Mouse (Mus musculus) cerebellum, postnatal 14 days (tissue): Measurements from ENCODE around the gene Casz1.
A peak's percentile ranks its signal among the peaks of the same experiment; 100 is the strongest.

ENCODE experiments used
- DNase-seq, 2 experiments: peaks; one replicate each; pipeline ENCODE4 v3.0.0; 2021; ENCODE audit warnings: mixed read lengths in 2 of 2

Gene Casz1

DNA sequence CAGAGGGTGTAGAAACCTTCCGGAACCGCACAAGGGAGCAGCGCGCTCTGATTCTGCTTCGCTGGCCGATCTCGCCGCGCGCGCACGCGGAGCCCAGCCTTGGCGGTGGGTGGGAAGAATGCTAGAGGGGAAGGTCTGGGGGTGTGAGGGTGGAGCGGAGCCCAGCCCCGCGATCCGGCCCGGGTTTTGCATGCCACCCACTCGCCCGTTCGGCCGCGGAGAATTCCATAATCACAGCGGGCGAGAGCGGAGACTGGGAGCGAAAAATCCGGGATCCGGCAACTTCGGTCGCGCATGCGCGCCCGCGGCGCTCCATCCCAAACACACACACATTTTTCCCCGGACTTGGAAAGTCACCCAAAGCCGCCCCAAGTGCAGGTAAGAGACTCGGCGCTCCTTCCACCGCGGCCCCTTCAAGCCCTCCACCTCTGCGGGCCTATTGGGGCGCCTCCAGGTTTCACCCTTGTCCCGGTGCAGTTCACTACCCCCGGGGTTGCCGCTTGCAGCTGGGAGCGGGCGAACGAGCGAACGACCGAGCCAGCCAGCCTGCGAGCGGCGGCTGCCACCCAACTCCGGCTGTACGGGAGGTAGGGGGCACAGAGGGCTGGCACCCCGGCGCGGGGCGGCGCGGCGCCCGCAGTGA, at the start of gene Casz1:
Gene Casz1, plus strand, starts transcription at position 293 of the 643 bp plus-strand sequence.
- peak; percentile 90 to 93 for DNase-seq

DNA sequence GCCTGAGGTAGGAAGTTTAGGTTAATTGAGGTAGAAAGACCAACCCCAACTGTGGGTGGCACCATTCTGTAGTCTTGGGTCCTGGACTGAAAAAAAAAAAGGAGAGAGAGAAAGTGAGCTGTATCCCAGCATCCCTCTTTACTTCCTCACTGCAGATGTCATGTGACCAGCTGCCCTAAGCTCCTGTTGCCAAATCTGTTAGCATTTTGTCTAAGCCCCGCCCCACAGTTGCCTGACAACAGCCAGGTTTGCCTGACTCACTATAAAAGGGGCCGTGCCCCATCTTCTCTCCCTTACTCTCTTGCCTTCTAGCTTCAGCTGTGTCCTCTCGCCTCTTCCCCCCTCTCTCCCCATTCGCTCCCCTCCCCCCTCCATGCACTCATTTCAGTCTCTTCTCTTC, 45.4 kb upstream of the Casz1 start:
- no peak for DNase-seq

DNA sequence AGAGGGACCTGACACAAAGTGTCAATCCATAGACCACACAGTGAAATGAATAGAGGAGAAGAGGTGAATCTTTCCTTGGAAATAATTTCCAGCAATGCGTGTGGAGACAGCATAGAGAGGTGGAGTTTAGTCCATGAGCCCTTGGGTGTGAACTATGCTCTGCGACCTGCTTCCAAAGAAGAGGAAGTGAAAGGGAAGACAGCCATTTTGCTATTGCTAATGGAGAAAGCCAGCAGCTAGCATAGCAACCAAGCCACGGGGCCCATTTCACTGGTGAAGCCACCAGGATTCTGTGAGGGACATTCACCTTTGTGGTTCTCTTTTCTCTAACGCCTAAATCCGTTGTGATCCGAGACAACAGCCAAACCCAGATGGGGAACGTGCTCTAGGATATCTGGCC, 44.1 kb upstream of the Casz1 start:
- no peak for DNase-seq

DNA sequence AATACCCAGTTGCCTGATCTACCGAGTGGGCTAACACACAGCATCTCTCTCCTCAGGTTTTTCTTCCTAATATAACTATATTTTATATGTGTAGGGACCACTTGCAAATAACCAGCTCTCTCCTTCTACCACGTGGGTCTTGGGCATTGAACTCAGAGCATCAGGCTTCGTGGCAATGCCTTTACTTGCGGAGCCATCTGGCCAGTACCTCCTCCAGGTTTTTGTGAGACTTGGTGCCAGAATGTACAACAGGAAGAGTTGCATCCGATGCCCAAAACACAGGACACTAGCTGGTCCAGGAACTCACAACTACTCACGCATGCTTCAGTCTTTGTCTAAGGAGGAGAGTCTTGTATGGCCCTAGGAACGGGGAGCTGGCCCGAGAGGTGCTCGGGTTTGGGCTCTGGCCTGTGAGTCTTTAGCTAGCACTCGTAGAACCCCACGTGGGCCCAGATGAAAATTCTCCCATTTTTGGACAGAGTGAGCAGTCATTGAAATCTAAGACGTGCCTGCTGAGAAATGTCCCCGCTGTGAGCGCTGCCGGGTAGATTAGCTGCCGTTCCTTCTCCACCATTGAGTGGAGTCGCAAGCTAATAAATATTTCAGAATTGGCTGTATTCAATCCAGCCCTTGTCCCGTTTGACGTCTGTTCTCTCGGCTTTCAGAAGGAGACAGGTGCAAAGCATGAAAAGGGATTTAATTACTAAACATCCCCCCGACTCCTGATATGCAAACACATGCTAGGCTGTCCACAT, 38.0 kb upstream of the Casz1 start:
- DNase-seq, result peak; percentile 52 to 63

DNA sequence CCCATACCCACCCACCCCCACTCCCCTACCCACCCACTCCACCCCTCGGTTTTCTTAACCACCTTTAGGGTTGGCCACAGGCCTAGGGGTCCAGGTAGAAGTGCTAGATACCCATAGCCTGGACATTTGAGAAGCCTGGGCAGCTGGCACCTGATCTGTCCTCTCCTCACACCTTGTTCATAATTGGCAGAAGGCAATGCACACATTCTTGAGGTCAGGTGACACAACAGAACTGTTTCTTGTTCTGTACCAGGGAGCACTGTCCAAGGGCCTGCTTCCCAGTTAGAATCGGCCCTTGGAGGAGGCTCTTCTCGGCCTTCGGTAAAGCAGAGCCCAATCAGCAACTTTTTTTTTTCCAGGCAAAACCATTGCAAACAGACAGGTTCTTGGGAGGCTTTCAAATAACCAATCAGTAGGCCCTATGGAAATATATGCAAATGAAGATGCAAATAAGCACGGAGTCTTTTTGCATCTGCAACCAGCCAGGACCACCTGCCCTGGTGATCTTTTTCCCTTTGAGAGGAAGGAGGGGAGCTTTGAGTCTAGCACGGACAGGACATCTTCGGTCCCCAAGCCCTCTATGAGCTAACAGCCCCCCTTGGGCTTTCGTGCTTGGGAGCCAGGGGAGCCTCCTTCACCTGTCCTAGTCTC, 36.4 kb upstream of the Casz1 start:
- DNase-seq, result no peak

DNA sequence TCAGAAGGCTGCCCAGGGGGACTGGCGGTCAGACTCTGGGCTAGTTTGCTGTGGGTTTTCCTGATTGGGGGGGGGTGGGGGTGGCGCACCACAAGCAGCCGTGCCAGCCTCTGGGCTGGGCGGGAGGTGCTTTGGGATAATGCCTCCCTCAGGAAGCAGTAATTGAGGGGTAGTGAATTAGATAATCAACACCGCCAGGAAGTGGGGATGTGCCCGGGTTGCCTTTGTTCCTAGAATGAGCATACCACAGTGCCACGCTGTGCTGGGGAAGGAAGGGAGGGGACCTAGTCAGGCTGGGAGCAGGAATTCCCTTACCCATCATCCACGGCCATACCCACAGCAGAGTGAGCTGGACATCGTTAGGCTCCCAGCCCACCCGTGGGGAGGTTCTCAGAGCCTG, 35.6 kb upstream of the Casz1 start:
- no peak for DNase-seq

DNA sequence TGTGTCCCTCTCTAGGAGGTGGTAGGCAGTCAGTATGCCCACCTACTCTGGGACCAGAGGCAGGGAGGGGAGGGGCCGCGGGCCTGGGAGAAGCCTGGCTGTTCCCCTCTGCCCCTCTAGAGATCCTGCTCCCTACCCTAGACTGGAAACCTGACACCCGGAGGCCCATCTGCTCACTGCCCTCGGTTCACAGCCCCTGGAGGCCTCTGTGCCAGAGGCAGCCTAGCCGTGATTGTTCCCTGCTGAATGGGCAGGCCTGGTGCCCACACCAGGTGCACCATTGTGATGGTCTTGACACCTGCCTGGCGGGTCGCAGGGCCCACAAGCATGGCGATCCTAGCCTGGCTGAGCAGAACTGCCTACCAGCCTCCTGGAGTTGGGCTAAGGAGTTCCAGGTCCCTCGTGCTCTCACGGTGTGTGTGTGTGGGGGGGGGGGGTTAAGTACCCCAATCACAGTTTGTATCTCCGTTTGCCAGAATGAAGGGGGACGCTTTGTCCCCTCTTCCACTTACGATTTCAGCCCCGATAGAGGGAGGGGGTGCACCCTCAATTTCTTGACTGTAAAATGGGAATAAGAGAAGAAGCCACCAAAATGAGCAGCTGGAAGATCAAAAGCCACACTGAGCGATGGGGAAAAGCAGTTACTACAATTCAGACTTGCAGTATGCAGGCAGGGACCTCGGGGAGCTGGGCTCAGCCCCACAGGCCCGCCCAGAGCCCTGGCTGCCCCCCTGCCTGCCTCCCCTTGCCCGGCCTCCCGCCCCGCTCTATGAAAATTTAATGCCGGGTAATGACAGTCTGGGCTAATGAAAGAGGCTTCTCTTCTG, 33.4 kb upstream of the Casz1 start:
- no peak for DNase-seq

DNA sequence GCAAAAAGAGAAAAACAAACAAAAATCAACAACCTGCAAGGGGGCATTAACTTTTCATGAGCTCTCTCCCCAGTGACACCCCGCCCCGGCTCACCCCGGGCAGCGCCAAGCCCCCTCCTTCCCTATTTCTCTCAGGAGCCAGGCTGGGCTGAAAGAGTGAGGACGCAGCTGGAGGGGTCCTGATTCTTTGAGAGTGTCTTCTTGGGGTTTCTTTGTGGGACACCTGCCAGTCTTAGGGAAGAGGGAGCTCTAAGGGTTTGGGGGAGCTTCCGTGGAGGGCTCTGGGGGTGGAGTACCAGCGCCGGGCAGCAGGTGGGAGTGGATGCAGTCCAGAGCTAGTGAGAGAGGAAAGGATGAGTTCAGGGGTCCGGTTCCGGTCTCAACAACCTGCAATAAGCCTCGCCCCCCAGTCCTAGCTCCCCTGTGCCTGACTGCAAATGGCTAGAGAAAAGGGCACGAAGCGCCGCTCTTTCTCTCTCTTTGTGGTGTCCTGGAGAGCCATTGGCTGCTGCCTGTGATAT, 32.8 kb upstream of the Casz1 start:
- no peak for DNase-seq

DNA sequence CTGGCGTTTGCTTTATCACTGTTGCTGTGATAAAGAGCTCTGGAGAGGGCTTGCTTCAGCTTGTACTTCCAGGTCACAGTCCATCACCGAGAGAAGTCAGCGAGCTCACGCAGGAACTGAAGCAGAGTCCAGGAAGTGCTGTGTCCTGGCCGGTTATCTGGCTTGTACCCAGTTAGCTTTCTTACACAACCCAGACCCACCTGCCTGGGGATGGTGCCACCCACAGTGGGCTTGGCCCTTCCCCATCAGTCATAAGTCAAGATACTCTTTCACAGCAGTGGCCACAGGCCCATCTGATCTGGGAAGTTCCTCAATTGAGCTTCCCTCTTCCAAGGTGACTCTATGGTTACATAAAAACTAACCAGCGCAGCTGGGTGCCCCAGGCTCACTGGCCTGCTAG, 31.6 kb upstream of the Casz1 start:
- no peak for DNase-seq

DNA sequence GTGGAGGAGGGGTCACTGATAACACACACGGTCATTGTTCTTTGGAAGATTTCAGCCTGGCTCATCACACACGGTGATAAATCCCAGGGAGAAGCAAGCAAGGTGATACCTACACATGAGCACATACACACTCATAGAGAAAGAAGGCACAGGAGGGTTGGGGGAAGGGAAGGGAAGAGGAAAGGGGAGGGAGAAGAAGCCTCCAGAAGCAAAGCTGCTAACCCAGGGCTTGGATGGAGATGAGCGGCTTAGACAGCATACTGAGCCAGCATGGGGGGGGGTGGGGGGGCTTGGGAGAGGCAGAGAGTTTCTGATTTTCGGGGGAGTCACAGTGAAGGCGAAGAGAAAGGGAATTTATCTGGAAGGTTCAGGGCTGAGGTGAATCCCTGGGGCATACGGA, 30.2 kb upstream of the Casz1 start:
- no peak for DNase-seq

DNA sequence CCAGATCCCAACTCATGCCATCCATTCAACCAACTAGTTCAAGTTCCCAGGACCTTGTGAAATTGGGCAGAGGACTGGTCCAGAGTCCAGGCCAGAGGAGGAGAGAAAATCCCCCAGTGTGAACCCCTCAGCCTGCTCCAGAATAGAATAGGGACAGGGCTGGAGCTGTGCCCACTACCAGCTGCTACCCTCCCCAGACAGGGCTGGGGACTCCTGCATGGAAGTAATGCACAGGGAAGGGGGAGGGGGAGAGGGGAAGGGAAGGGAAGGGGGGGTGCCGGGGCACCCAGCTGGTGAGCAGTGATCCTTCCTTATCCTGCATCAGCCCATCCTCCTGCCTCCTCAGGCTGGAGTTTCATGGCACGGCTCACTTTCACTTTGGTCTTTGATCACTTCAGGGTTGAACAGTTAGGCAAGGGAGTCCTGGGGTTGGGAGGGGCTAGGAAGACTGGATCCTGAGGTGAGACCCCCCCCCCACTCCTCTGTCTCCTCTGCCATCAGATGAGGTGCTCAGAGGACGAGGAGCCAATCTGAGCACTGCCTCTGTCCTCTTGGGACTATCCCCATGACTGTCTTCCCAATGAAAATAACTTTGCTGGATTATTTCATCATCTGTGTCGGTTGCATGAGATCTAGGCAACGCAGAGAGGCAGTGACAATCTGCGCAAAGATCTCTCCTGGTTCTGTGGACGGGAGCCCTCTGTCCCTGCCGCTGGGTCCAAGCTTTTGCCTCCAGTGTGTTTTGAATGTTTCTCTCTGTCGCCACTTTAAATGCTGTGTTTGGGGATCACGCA, 28.6 kb upstream of the Casz1 start:
- no peak for DNase-seq

DNA sequence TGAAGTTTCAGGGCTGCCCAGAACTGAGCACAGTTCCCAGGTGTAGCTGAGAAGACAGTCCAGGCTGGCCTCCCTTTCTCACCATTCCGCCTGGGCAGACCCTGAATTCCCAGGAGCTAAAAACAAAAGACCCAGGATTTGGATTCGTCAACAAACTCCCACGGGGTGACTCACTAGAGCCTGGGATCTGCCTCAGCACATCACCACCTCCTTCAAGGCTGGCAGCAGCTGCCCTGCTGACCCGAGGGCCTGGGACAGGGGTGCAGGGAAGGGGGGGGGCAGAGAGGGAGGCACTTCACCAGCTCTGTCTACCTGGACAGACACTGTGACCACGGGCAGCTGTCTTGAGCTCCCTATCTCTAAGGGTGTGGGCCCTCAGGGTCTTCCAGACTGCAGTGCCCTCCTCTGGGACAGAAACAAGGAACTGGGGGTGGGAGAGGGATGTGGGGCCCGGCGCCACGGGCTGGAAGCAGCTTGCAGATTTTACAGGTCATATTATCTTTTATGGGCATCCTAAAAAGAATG, 24.1 kb upstream of the Casz1 start:
- DNase-seq, result no peak

DNA sequence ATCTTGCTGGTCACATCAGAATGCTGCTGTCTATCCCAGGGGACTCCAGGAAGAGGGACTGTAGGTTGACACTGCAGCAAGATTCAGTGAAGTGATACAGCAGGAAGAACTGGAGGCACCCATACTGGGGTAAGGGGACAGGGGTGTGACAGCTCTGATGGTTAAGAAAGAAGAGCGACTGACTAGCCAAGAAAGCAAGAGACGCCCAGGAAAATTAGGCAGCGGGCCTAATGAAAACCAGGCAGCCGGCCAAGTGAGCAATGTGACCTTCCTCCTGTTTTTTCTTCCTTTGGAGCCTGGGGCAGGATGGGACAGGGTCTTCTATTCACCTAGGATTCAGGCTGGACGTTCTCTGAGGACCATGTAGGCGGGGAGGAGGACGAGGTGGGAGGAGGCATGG, 22.7 kb upstream of the Casz1 start:
- DNase-seq, result peak; percentile 62 to 79

DNA sequence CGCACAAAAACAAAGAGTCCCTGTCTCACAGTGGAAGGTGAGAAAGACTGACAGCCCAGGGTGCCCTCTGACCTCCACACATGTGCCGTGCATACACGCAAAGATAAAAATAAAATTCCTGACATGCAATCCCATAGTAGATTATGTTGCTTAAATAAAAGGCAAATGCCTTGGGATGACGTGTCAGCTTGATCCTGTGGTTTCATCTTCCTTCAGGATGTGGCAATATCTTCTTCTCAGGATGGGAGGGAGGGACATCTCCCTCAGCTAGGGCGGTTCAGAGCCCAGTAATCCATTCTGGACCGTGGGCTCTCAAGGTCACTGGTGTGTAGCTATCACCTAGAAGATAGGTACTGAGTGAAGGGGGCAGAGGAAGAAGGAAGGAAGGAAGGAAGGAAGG, 21.3 kb upstream of the Casz1 start:
- DNase-seq, result no peak

DNA sequence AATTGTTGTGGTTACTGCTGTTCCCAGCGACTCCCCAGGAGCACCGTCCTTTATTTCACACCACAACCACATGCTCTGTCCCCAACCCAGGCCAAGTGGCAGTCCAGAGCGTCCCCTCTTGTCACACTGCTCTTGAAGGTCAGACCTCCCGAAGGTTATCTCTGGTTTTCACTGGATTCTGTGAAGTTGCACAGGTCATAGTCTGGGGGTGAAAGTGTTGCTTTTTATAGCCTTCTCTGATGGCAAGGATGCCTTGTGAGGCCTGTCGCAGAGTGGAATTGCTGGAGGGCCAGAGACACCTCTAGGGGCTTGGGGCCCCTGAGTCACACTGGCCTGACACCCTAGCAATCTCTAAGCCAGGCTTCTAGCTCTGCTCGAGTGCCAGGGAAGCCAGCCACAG, 20.5 kb upstream of the Casz1 start:
- no peak for DNase-seq

DNA sequence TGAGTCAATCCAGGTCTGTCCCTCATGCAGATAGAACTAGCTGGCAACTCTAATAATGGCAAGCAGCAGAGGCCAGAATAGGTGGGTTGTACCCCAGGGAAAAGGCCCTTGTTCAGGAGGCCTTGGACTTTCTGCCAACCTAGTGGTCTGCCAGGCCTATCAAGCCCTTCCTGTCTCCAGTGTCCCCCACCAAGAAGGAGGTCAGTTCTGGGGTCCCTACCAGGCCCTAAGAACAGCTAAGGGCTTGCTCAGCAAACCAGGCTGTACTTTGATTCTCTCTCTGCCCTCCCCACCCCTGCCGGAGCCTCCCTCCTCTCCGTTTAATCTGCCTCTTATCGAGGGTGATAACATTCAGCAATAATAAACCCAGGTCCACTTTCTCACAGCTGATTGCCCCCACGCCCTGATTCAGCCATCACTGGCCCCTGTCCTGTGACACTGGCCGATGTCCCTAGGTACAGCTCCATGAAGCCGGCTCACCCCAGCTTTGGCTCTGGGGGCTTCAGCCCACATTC, 19.1 kb upstream of the Casz1 start:
- DNase-seq, result no peak

DNA sequence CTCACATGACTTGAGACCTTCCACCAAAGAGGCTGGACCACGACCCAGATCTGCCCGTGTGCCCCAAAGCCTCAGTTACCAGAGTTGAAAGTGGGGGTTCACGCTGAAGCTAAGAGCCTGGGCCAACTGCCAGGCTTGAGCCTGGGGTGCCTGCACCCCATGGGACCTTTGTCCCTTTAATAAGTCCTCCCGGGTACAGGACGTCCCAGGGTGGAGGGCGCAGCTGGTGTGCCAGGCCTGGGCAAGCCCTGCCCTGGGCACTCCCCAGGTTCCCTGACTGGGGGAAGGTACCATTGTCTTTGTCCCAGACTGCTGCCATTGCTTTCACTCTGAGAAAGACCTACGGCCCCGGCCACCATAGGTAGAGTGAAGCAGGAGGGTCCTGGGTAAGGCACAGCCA, 18.2 kb upstream of the Casz1 start:
- no peak for DNase-seq

DNA sequence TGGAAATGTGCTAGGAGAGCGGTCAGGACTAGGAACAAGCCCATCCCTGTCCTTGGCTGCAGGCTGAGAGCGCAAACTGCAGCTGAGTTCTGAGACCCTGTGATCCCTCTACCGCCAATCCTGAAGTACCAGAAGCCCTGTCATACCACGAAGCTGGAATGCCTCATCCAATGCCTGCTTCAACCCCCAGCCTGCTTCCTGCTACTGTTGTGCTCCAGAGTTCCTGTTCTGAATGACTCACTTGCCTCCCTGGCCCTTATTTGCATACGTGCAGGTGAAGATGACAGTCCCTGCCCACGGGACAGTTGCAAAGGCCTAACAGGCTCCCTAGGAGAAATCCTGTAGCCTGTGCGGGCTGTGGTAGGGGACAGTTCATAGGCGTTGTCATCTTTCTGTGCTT, 13.3 kb upstream of the Casz1 start:
- no peak for DNase-seq

DNA sequence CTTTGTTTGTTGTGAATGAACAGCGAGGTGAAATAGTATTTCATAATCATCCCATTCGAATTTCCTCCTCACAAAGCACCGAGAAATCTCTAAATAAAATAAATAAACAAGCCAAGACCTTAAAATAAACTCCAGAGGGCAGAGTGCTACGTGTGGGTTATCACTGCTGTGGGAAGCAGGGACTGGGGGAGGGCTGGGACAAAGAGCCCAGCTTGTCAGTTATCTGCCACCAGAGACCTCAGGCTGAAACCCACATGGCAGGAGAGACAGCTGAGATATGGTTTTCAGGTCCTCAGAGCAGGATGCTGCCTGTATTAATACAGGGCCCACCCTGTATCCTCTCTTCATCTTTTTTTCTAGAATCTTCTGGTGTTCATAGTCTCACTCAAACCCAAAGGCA, 9.2 kb upstream of the Casz1 start:
- no peak for DNase-seq

DNA sequence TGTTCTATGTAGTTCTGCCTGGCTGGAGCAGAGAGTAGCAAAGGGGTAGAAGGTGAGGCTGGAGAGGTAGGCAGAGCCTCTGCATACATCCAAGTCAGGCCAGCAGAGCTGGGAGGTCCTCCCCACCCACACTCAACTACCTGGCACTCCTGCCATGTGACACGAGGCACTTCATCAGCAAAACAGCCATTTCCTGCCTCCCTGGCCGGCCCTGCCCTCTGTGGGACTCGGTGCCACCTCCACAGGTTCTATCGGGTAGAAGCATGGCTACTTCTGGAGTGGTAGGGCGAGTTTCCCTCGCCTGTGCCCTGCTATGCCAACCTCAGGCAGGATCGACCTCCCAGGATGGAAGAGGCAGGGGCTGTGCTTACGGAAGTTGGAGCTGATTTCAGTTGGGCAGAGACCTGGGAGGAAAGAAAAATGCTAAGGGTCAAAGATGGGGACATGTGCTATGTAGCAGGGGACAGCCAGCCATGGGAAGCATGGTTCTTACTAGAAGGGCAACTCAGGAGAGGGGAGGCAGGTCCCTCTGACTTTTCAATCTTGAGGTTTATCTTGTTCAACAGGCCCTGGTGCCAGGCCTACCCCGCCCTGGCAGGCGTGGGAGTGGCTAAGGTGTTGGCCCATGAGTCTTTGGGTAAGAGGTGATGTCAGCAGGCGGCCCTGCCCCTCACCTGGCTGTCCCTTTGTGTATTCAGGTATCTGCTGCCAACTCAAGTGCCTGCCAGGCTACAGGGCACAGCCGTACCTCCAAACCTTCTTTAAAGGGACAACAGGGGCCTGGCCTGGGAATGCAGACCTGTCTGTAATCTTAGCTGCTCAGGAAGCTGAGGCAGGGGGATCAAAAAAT, 6.5 kb upstream of the Casz1 start:
- DNase-seq, result no peak

DNA sequence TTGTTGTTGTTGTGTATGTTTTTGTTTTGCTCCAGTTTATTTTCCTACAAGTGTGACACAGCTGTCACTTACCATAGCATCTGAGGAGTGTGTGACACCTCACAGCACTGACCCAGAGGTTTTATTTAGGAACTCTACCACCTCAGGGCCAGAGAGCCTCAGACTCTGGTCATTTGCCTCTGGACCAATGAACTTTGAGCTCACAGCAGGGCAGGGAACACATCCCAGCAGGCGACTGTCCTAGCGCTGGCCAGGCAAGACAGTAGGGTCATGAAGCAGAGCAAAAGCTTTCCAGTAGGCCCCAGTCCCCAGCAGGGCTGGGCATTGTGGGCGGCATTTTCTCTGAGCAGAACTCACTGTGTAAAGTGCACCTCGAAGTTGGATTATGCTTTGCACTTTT, 1.2 kb upstream of the Casz1 start:
- no peak for DNase-seq
